Mouse (Mus musculus) MEL (cell line): ENCODE results near the gene Olfr287. TPM values are rescaled to one million over a fixed set of nuclear protein-coding genes. Genes with fewer than 3 reads are reported as not detected.
A peak's percentile ranks its signal among the peaks of the same experiment; 100 is the strongest.

Source experiments
- DNase-seq: peaks from one replicate; pipeline ENCODE4 v3.0.0; 2011; ENCODE audit warnings: low read depth, low spot score
- H3K27ac ChIP-seq: 2 replicates; pipeline ENCODE4 v1.5.1; 2012; ENCODE audit warnings: low read depth, mild to moderate bottlenecking, control low read depth, low read length, moderate library complexity; ENCODE audit not compliant: control insufficient read depth
- H3K27me3 ChIP-seq, 2 experiments: fragments of 150-350 bp in 1 of 2; sonication (generic) in 1 of 2; 2 replicates each; pipeline ENCODE4 v1.6.1; 2012; ENCODE audit warnings: low read length in 2 of 2, mild to moderate bottlenecking in 2 of 2, improper control_type of control experiment in 1 of 2, moderate library complexity in 1 of 2; ENCODE audit not compliant: insufficient read depth in 2 of 2, control insufficient read depth in 1 of 2
- H3K36me3 ChIP-seq, 2 experiments: 2 replicates each; pipeline ENCODE4 v1.6.1; 2012 to 2014; ENCODE audit warnings: low read length in 2 of 2, improper control_type of control experiment in 1 of 2, inconsistent platforms in 1 of 2, mild to moderate bottlenecking in 1 of 2; ENCODE audit not compliant: insufficient read depth in 2 of 2, control insufficient read depth in 1 of 2
- H3K4me1 ChIP-seq, 2 experiments: fragments of 150-350 bp in 1 of 2; sonication (generic) in 1 of 2; 2 replicates each; pipeline ENCODE4 v1.6.1; 2012; ENCODE audit warnings: low read length in 2 of 2, improper control_type of control experiment in 1 of 2, mild to moderate bottlenecking in 1 of 2; ENCODE audit not compliant: insufficient read depth in 2 of 2, control insufficient read depth in 1 of 2
- H3K4me3 ChIP-seq, 2 experiments: fragments of 150-350 bp in 1 of 2; sonication (generic) in 1 of 2; 2 replicates each; pipeline ENCODE4 v1.5.1; 2012; ENCODE audit warnings: low read depth in 2 of 2, low read length in 2 of 2, mild to moderate bottlenecking in 2 of 2, moderate library complexity in 2 of 2, control low read depth in 1 of 2, improper control_type of control experiment in 1 of 2; ENCODE audit not compliant: control insufficient read depth in 1 of 2, insufficient read depth in 1 of 2
- H3K79me2 ChIP-seq: 2 replicates; pipeline ENCODE4 v1.6.1; 2012; ENCODE audit warnings: mild to moderate bottlenecking, low read length, moderate library complexity; ENCODE audit not compliant: control insufficient read depth, poor library complexity, insufficient read depth
- H3K9ac ChIP-seq: 2 replicates; pipeline ENCODE4 v1.6.1; 2012; ENCODE audit warnings: low read depth, mild to moderate bottlenecking, control low read depth, low read length, moderate library complexity; ENCODE audit not compliant: control insufficient read depth, poor library complexity, severe bottlenecking
- H3K9me3 ChIP-seq: fragments of 150-350 bp; sonication (generic); replicated peaks from 2 replicates; pipeline ENCODE4 v1.6.1; 2012; ENCODE audit warnings: mild to moderate bottlenecking, low read length, improper control_type of control experiment, moderate library complexity; ENCODE audit not compliant: insufficient read depth
- CHD1 ChIP-seq: IDR thresholded peaks from 2 replicates; pipeline ENCODE4 v1.6.1; 2012; ENCODE audit warnings: low read depth, mild to moderate bottlenecking, inconsistent platforms, low read length, improper control_type of control experiment
- CHD2 ChIP-seq: IDR thresholded peaks from 2 replicates; pipeline ENCODE4 v1.6.1; 2011; ENCODE audit warnings: low read length, improper control_type of control experiment
- E2F4 ChIP-seq: IDR thresholded peaks from 2 replicates; pipeline ENCODE4 v1.6.1; 2011; ENCODE audit warnings: low read depth, low read length, improper control_type of control experiment, borderline replicate concordance
- ELF1 ChIP-seq: IDR thresholded peaks from 2 replicates; pipeline ENCODE4 v1.6.1; 2014; ENCODE audit warnings: low read depth, mild to moderate bottlenecking, inconsistent platforms, low read length, improper control_type of control experiment, moderate library complexity
- EP300 ChIP-seq, 2 experiments: IDR thresholded peaks; 2 replicates each; pipeline ENCODE4 v1.6.1; 2011; ENCODE audit warnings: improper control_type of control experiment in 2 of 2, low read length in 2 of 2, low read depth in 1 of 2, mild to moderate bottlenecking in 1 of 2
- ETS1 ChIP-seq: IDR thresholded peaks from 2 replicates; pipeline ENCODE4 v1.6.1; 2012; ENCODE audit warnings: low read depth, mild to moderate bottlenecking, inconsistent platforms, low read length, improper control_type of control experiment, moderate library complexity
- GATA1 ChIP-seq: IDR thresholded peaks from 2 replicates; pipeline ENCODE4 v1.6.1; 2011; ENCODE audit warnings: low read depth, low read length, improper control_type of control experiment
- HCFC1 ChIP-seq: IDR thresholded peaks from 2 replicates; pipeline ENCODE4 v1.6.1; 2012; ENCODE audit warnings: low read depth, mild to moderate bottlenecking, inconsistent platforms, low read length, improper control_type of control experiment, moderate library complexity
- KAT2A ChIP-seq: conservative IDR thresholded peaks from 2 replicates; pipeline ENCODE4 v1.6.1; 2012; ENCODE audit warnings: low read depth, low read length, improper control_type of control experiment, inconsistent platforms
- MAFK ChIP-seq: IDR thresholded peaks from 2 replicates; pipeline ENCODE4 v1.6.1; 2011; ENCODE audit warnings: low read depth, mild to moderate bottlenecking, low read length, improper control_type of control experiment, borderline replicate concordance
- MAX ChIP-seq: IDR thresholded peaks from 2 replicates; pipeline ENCODE4 v1.6.1; 2011; ENCODE audit warnings: low read length, improper control_type of control experiment
- MAZ ChIP-seq: IDR thresholded peaks from 2 replicates; pipeline ENCODE4 v1.6.1; 2012; ENCODE audit warnings: low read depth, mild to moderate bottlenecking, inconsistent platforms, low read length, improper control_type of control experiment
- MEF2A ChIP-seq: IDR thresholded peaks from 2 replicates; pipeline ENCODE4 v1.6.1; 2014; ENCODE audit warnings: low read depth, mild to moderate bottlenecking, inconsistent platforms, low read length, improper control_type of control experiment; ENCODE audit not compliant: poor library complexity, insufficient replicate concordance, severe bottlenecking; ENCODE audit errors: extremely low read depth
- MXI1 ChIP-seq: IDR thresholded peaks from 2 replicates; pipeline ENCODE4 v1.6.1; 2011; ENCODE audit warnings: mild to moderate bottlenecking, low read depth, low read length, improper control_type of control experiment
- NELFE ChIP-seq: IDR thresholded peaks from 2 replicates; pipeline ENCODE4 v1.6.1; 2011; ENCODE audit warnings: low read depth, low read length, improper control_type of control experiment
- POLR2A ChIP-seq, 2 experiments: IDR thresholded peaks; 2 replicates each; pipeline ENCODE4 v1.6.1; 2011 to 2012; ENCODE audit warnings: low read length in 2 of 2, mild to moderate bottlenecking in 2 of 2, control low read depth in 1 of 2, improper control_type of control experiment in 1 of 2, low read depth in 1 of 2, moderate library complexity in 1 of 2; ENCODE audit not compliant: control insufficient read depth in 1 of 2, insufficient read depth in 1 of 2, poor library complexity in 1 of 2
- POLR2AphosphoS2 ChIP-seq: IDR thresholded peaks from 2 replicates; pipeline ENCODE4 v1.6.1; 2011; ENCODE audit warnings: low read length, improper control_type of control experiment
- POLR2AphosphoS5 ChIP-seq: IDR thresholded peaks from 2 replicates; pipeline ENCODE4 v1.6.1; 2012; ENCODE audit warnings: low read depth, borderline replicate concordance, mild to moderate bottlenecking, inconsistent platforms, low read length, moderate library complexity, mixed read lengths
- SMC3 ChIP-seq: IDR thresholded peaks from 2 replicates; pipeline ENCODE4 v1.6.1; 2011; ENCODE audit warnings: low read depth, low read length, improper control_type of control experiment
- TAL1 ChIP-seq: IDR thresholded peaks from 2 replicates; pipeline ENCODE4 v1.6.1; 2012; ENCODE audit warnings: mild to moderate bottlenecking, inconsistent platforms, low read length, moderate library complexity, mixed read lengths
- USF1 ChIP-seq: IDR thresholded peaks from 2 replicates; pipeline ENCODE4 v1.6.1; 2014; ENCODE audit warnings: low read depth, mild to moderate bottlenecking, inconsistent platforms, low read length, improper control_type of control experiment, moderate library complexity
- USF2 ChIP-seq, 2 experiments: IDR thresholded peaks; 2 replicates each; pipeline ENCODE4 v1.6.1; 2011 to 2012; ENCODE audit warnings: improper control_type of control experiment in 2 of 2, low read length in 2 of 2, borderline replicate concordance in 1 of 2, inconsistent platforms in 1 of 2, low read depth in 1 of 2, mild to moderate bottlenecking in 1 of 2; ENCODE audit not compliant: insufficient read depth in 1 of 2
- ZC3H11A ChIP-seq: IDR thresholded peaks from 2 replicates; pipeline ENCODE4 v1.6.1; 2012; ENCODE audit warnings: low read depth, mild to moderate bottlenecking, inconsistent platforms, low read length, improper control_type of control experiment
- ZNF384 ChIP-seq: IDR thresholded peaks from 2 replicates; pipeline ENCODE4 v1.6.1; 2012; ENCODE audit warnings: low read depth, mild to moderate bottlenecking, inconsistent platforms, low read length, improper control_type of control experiment
- polyA plus RNA-seq, 2 experiments: library from polyadenylated mRNA; stranded (reverse) in 1 of 2; unstranded in 1 of 2; fragments of >175 nt in 1 of 2; fragments of >200 nt in 1 of 2; gene quantifications; 2 replicates each; pipeline versions ENCODE4 v1.2.1 to v1.2.4; 2012; ENCODE audit warnings: low replicate concordance in 2 of 2, low read depth in 1 of 2; ENCODE audit not compliant: insufficient read length in 2 of 2, insufficient read depth in 1 of 2, missing spikeins in 1 of 2
- total RNA-seq: library from RNA; depleted of rRNA; stranded (reverse); fragments of 300-350 nt; gene quantifications from 2 replicates; pipeline ENCODE4 v1.2.3, GENCODE M21; 2012

Gene Olfr287
- total and polyA plus RNA-seq, 3 experiments = not detected

DNA sequence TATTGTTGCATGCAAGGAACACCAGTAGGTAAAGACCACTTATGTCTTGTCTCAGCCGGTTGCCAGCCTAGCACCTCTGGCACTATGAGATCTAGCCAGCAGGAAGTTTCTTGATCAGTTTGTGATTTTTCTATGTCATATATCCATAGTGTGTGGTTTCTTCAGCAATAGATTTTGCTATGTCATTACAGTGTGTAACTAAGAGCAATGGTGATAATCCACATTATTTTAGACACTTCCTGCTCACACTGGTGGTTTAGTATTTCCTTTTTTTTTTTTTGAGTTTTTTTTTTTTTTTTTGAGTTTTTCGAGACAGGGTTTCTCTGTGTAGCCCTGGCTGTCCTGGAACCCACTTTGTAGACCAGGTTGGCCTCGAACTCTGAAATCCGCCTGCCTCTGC is 14.6 kb upstream of the Olfr287 start:
- H3K4me1 ChIP-seq = no peaks in the 10 kb centered on the region

DNA sequence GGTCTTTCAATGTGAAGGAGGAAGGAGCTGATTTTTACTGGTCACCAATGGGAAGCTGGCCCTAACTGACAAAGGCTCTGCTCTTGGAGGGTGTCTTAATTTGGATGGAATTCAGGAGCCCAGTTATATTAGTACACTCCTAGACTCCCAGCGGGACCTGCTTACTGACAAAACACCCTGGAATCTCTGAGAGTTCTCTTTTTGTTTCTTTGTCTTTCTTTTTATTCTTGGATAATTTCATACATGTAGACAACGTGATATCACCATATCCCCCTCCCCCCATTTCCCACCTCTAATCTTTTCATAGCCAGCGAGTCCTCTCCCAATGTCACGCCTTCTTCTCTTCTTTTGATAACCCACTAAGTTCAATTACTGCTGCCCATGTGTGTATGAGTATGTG is 13.5 kb upstream of the Olfr287 start, which contains the start of gene Olfr286:
Gene Olfr286 (minus strand): TSS at position 101 of the 400 bp plus-strand sequence.
- H3K4me3 ChIP-seq = no peak within 1 kb of the TSS
- H3K27me3 ChIP-seq = peaks cover 13 to 18% of the 10 kb centered on the region in 2 experiments
- TF ChIP-seq SMC3 (no peak), MAX (no peak), ELF1 (no peak), MAFK (no peak), GATA1 (no peak), USF2 (IDR thresholded peaks at IDR 0.05; ENCODE audit: borderline replicate concordance in 1 of 2, insufficient read depth in 1 of 2, low read depth in 1 of 2, low read length in 2 of 2) (no peak), POLR2AphosphoS2 (no peak), NELFE (no peak), EP300 (IDR thresholded peaks at IDR 0.05; ENCODE audit: low read depth in 1 of 2, low read length in 2 of 2) (no peak), POLR2AphosphoS5 (no peak), POLR2A (IDR thresholded peaks at IDR 0.05; ENCODE audit: control insufficient read depth in 1 of 2, insufficient read depth in 1 of 2, low read depth in 1 of 2, low read length in 2 of 2, poor library complexity in 1 of 2) (no peak), CHD1 (no peak)
- no peak for DNase-seq
- H3K9me3 ChIP-seq = no peaks in the 10 kb centered on the region
- no peaks in the 10 kb centered on the region for H3K36me3 ChIP-seq
- H3K9ac ChIP-seq = no peak within 1 kb of the TSS
- H3K79me2 ChIP-seq = no peaks in the 10 kb centered on the region
- no peak within 1 kb of the TSS for H3K27ac ChIP-seq
- H3K4me1 ChIP-seq = no peaks in the 10 kb centered on the region

More for the DNA sequence above, 14.6 kb upstream of the Olfr287 start:
- TF ChIP-seq GATA1 (no peak), ZNF384 (peak; percentile 62)
- Histone ChIP-seq H3K9me3 (no peaks in the 10 kb centered on the region), H3K27ac (no peak overlapping the region), H3K36me3 (no peaks in the 10 kb centered on the region), H3K9ac (no peak overlapping the region), H3K27me3 (peaks cover 12% of the 10 kb centered on the region in 2 experiments), H3K79me2 (no peaks in the 10 kb centered on the region), H3K4me3 (no peak overlapping the region)
- DNase-seq = no peak

DNA sequence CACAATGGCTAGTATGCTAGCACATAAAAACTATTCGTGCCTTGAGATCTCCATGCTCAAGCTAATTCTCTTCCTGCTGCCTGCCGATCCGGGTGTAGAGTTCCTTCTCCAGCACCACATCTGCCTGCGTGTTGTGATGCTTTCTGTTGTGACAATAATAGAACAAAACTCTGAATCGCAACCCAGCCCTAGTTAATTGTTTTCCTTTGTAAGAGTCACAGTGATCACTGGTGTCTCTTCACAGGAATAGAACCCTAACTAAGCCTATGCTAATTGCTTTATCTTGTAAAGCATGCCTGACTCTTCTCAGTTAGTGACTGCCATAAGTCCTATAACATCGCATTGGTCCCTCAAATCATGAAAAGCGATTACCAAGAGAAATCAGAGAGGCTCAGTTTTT is 5.2 kb upstream of the Olfr287 start:
- H3K4me3 ChIP-seq = no peak overlapping the region

More for the DNA sequence above, 5.2 kb upstream of the Olfr287 start:
- H3K79me2 ChIP-seq = no peaks in the 10 kb centered on the region
- no peak overlapping the region for H3K27ac ChIP-seq
- DNase-seq = no peak
- no peak for TF ChIP-seq KAT2A
- TF ChIP-seq SMC3 = no peak
- no peak for TF ChIP-seq ETS1
- no peak for TF ChIP-seq MXI1
- no peak for TF ChIP-seq MEF2A
- TF ChIP-seq USF1 = no peak
- TF ChIP-seq ZC3H11A = no peak
- TF ChIP-seq TAL1 = no peak
- TF ChIP-seq HCFC1 = no peak
- TF ChIP-seq USF2 (IDR thresholded peaks at IDR 0.05; ENCODE audit: borderline replicate concordance in 1 of 2, insufficient read depth in 1 of 2, low read depth in 1 of 2, low read length in 2 of 2) = no peak
- no peak for TF ChIP-seq CHD2
- TF ChIP-seq MAZ = no peak
- TF ChIP-seq E2F4 = no peak
- no peaks in the 10 kb centered on the region for H3K4me1 ChIP-seq
- H3K36me3 ChIP-seq = no peaks in the 10 kb centered on the region
- H3K27me3 ChIP-seq = peaks cover 13 to 19% of the 10 kb centered on the region in 2 experiments
- no peak overlapping the region for H3K9ac ChIP-seq
- no peaks in the 10 kb centered on the region for H3K9me3 ChIP-seq
